Mouse (Mus musculus): ENCODE measurements at regions not wholly inside any gene's neighbourhood (a gene's known extent, or its start where the extent isn't known, plus 50 kb on each side); places are given as distances from the start of the nearest gene placed in this dataset.

DNA sequence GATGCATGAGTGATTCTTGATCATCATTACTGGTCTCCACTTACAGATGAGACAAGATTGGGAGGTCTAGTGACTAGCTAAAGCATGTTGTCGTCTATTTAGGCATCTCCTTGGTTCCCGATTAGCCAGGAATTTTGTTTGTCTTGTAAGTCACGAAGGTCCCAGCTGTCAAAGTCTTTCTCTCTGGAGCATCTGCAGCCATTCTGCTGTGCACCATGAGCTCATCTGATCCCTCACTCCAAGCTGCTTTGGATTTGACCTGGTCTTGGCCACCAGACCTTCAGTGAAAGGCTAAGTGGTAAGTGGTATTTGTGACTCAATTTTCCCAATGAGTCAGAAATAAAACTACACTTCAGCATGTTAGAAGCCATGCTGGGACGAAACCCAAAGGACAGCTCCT, 53.3 kb upstream of the Creb5 start:
- Histone ChIP-seq H3K4me2 (ENCODE audit: low read depth, low read length) (no peak overlapping the region), H3K9me3 (ENCODE audit: control insufficient read depth, low read length) (no peaks in the 10 kb centered on the region), H3K27ac (ENCODE audit: low read length) (no peak overlapping the region), H3K4me1 (ENCODE audit: control insufficient read depth, insufficient read depth, low read length) (no peaks in the 10 kb centered on the region), H3K4me3 (ENCODE audit: low read length) (no peak overlapping the region), H3K36me3 (ENCODE audit: control insufficient read depth, insufficient read depth, low read length) (no peaks in the 10 kb centered on the region), H3K9ac (ENCODE audit: low read depth, low read length) (no peak overlapping the region), H3K27me3 (replicated peaks; ENCODE audit: control insufficient read depth, insufficient read depth, low read length) (no peaks in the 10 kb centered on the region)
- 53% methylated on average over 4 of the region's 4 CpGs for WGBS
- ATAC-seq, result no peak

DNA sequence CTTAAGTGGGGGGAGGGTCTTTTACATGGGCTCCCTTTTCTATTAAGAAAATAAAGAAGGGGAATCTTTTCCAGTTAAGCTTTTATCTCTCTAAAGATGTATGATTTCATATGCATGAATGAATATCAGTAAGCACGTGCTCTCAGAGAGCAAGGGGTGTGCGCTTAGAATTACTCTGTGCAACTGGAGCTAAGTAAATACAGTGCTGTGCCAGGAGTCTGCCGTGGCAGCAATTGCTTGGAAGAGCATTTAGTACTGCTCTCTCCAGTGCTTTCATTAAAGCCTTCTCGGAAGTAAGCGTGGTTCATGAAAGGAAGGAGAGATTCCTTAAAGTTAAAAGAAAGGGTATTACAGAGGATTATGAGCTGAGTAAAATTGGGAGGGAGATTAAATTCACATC, 54.5 kb upstream of the Creb5 start:
- Histone ChIP-seq H3K4me1 (ENCODE audit: control insufficient read depth, insufficient read depth, low read length) (no peaks in the 10 kb centered on the region), H3K9ac (ENCODE audit: low read depth, low read length) (no peak overlapping the region), H3K4me2 (ENCODE audit: low read depth, low read length) (no peak overlapping the region), H3K27ac (ENCODE audit: low read length) (no peak overlapping the region), H3K9me3 (ENCODE audit: control insufficient read depth, low read length) (no peaks in the 10 kb centered on the region), H3K27me3 (replicated peaks; ENCODE audit: control insufficient read depth, insufficient read depth, low read length) (no peaks in the 10 kb centered on the region), H3K4me3 (ENCODE audit: low read length) (no peak overlapping the region), H3K36me3 (ENCODE audit: control insufficient read depth, insufficient read depth, low read length) (no peaks in the 10 kb centered on the region)
- ATAC-seq, result no peak
- 52% methylated on average over 5 of the region's 5 CpGs for WGBS

DNA sequence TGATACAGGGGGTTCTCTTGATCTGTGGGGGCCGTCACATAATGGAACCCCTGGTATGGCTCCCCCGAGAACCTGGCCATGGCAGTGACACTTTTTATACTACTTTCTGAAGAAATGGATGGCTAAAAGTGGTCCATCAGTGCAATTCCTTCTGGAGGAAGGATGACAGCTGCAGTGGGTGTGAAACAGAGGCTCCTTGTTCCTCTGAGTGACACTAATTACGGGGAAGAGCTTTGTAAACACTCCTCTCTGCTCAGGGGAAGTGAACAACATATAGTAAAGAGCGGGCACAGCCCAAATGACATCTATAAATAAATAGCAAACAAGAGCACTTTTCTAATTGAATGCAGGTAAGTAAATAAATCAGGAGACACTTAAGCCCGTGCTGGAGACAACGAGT, 57.7 kb upstream of the Creb5 start:
- ATAC-seq, result no peak
- H3K4me2 ChIP-seq (ENCODE audit: low read depth, low read length), result no peak overlapping the region

DNA sequence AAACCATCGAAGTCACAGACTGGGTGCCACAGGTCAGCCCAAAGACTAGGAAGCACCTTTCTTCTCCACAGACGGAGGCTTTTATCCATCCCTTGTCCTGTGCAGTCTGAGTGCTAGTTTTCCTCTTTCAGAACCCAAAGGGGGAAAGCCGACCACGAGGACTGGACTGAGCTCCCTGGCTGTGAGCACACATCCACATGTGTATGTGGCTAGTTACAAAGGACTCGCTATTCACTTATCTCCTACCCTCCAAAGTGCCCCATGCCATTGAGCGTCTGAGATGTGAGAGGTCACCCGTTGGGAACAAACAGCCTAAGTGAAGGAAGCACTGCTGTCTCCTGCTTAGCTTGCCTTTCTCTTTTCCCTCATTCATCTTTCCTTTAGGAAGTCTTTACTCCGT, 65.0 kb upstream of the Creb5 start:
- 70% methylated on average over 8 of the region's 8 CpGs for WGBS
- H3K9ac ChIP-seq (ENCODE audit: low read depth, low read length), result no peak overlapping the region
- ATAC-seq, result no peak
- no peaks in the 10 kb centered on the region for H3K9me3 ChIP-seq (ENCODE audit: control insufficient read depth, low read length)
- H3K4me1 ChIP-seq (ENCODE audit: control insufficient read depth, insufficient read depth, low read length), result no peaks in the 10 kb centered on the region
- H3K27ac ChIP-seq (ENCODE audit: low read length), result no peak overlapping the region
- H3K4me3 ChIP-seq (ENCODE audit: low read length), result no peak overlapping the region
- no peaks in the 10 kb centered on the region for H3K36me3 ChIP-seq (ENCODE audit: control insufficient read depth, insufficient read depth, low read length)
- no peaks in the 10 kb centered on the region for H3K27me3 ChIP-seq (replicated peaks; ENCODE audit: control insufficient read depth, insufficient read depth, low read length)
- H3K4me2 ChIP-seq (ENCODE audit: low read depth, low read length), result no peak overlapping the region

More for the DNA sequence above, 57.7 kb upstream of the Creb5 start:
- H3K36me3 ChIP-seq (ENCODE audit: control insufficient read depth, insufficient read depth, low read length), result no peaks in the 10 kb centered on the region
- 34% methylated on average over 6 of the region's 6 CpGs for WGBS
- no peaks in the 10 kb centered on the region for H3K4me1 ChIP-seq (ENCODE audit: control insufficient read depth, insufficient read depth, low read length)
- no peaks in the 10 kb centered on the region for H3K9me3 ChIP-seq (ENCODE audit: control insufficient read depth, low read length)
- H3K9ac ChIP-seq (ENCODE audit: low read depth, low read length), result no peak overlapping the region
- no peak overlapping the region for H3K4me3 ChIP-seq (ENCODE audit: low read length)
- H3K27me3 ChIP-seq (replicated peaks; ENCODE audit: control insufficient read depth, insufficient read depth, low read length), result no peaks in the 10 kb centered on the region
- H3K27ac ChIP-seq (ENCODE audit: low read length), result no peak overlapping the region

DNA sequence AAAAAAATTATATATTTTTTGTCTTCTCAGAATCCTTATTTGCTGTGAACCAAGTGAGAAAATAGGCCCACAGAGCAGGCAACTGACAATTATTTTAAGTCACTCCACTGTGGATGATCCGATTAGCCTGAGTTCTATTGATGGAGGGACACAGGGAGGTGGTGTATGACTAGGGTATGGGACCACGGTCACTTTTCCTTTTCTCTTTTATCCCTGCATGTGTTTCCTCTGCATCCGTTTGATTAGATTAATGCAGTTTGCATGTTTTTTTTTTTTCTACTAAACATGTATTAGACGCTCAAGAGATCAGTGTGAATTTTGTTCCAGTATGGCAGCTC, 65.4 kb upstream of the Creb5 start:
- Histone ChIP-seq H3K27ac (ENCODE audit: low read length) (no peak overlapping the region), H3K4me3 (ENCODE audit: low read length) (no peak overlapping the region), H3K27me3 (replicated peaks; ENCODE audit: control insufficient read depth, insufficient read depth, low read length) (no peaks in the 10 kb centered on the region), H3K4me1 (ENCODE audit: control insufficient read depth, insufficient read depth, low read length) (no peaks in the 10 kb centered on the region), H3K9me3 (ENCODE audit: control insufficient read depth, low read length) (no peaks in the 10 kb centered on the region), H3K36me3 (ENCODE audit: control insufficient read depth, insufficient read depth, low read length) (no peaks in the 10 kb centered on the region), H3K9ac (ENCODE audit: low read depth, low read length) (no peak overlapping the region), H3K4me2 (ENCODE audit: low read depth, low read length) (no peak overlapping the region)
- 85% methylated on average over 4 of the region's 4 CpGs for WGBS
- ATAC-seq, result no peak

DNA sequence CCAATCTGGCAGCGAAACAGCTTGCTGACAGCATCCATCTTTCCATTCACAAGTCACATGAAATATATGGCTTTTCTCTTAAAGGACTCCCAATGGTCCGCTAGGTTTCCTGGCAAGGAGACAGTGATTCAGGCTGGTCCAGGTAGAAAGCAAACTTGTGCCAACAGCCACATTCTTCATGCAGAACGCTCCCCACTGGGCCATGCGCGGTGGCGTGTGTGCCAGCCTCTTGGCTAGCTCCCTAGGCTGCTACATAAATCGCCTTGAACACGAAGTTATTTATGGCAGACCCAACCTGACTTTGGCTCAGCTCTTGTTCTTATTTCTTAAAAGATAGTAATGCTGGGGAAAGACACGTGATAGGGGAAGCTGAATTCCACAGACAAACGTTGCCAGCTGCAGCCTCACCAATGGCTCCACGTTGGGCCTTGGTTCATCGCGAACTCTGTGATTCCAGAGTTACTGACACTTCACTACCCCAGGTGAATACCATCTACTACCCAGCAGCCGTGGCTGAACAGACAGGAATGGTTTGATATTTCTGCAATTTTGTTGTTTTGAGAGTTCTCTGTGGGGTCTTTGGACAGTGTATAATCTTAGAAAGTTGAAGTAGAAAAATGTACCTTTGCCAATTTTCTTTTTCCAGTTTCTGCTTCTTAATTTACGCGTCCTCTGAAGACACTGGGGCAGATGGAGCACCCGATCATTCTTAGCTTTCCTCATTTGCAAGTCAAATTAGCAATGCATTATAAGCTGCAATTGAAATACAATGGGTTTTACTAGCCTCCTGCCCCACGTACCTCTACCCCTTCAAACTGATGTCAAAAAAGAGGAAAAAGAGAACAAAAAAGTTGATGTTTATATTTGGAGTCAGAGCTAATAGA, 66.0 kb upstream of the Creb5 start:
- Histone ChIP-seq H3K27ac (ENCODE audit: low read length) (no peak overlapping the region), H3K36me3 (ENCODE audit: control insufficient read depth, insufficient read depth, low read length) (no peaks in the 10 kb centered on the region), H3K4me1 (ENCODE audit: control insufficient read depth, insufficient read depth, low read length) (no peaks in the 10 kb centered on the region), H3K9ac (ENCODE audit: low read depth, low read length) (no peak overlapping the region), H3K4me2 (ENCODE audit: low read depth, low read length) (no peak overlapping the region), H3K9me3 (ENCODE audit: control insufficient read depth, low read length) (no peaks in the 10 kb centered on the region), H3K4me3 (ENCODE audit: low read length) (no peak overlapping the region), H3K27me3 (replicated peaks; ENCODE audit: control insufficient read depth, insufficient read depth, low read length) (no peaks in the 10 kb centered on the region)
- ATAC-seq, result no peak
- 80% methylated on average over 18 of the region's 18 CpGs for WGBS

DNA sequence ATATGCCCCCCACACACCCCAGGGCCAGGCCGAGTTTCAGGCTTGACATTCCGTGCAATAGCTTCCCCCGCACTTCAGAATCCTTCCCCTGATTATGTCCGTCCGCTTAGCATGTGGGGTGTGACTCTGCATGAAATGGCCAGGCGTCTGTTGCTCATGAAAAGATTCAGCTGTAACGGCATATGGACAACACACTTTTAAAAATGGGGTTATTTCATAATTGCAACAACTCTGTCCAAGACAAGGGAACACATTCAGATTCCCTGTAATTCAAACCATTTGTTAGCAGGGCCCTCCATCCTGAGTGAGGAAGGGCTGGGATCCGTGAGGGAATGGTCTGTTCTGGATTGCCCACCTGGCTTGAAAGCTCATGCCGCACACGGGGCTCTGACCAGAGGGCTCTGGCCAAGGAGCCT, 68.2 kb upstream of the Creb5 start:
- H3K4me1 ChIP-seq (ENCODE audit: control insufficient read depth, insufficient read depth, low read length), result no peaks in the 10 kb centered on the region
- H3K36me3 ChIP-seq (ENCODE audit: control insufficient read depth, insufficient read depth, low read length), result no peaks in the 10 kb centered on the region
- 70% methylated on average over 10 of the region's 10 CpGs for WGBS
- no peaks in the 10 kb centered on the region for H3K9me3 ChIP-seq (ENCODE audit: control insufficient read depth, low read length)
- ATAC-seq, result no peak
- H3K4me3 ChIP-seq (ENCODE audit: low read length), result no peak overlapping the region
- no peak overlapping the region for H3K27ac ChIP-seq (ENCODE audit: low read length)
- no peak overlapping the region for H3K4me2 ChIP-seq (ENCODE audit: low read depth, low read length)
- H3K9ac ChIP-seq (ENCODE audit: low read depth, low read length), result no peak overlapping the region
- no peaks in the 10 kb centered on the region for H3K27me3 ChIP-seq (replicated peaks; ENCODE audit: control insufficient read depth, insufficient read depth, low read length)

DNA sequence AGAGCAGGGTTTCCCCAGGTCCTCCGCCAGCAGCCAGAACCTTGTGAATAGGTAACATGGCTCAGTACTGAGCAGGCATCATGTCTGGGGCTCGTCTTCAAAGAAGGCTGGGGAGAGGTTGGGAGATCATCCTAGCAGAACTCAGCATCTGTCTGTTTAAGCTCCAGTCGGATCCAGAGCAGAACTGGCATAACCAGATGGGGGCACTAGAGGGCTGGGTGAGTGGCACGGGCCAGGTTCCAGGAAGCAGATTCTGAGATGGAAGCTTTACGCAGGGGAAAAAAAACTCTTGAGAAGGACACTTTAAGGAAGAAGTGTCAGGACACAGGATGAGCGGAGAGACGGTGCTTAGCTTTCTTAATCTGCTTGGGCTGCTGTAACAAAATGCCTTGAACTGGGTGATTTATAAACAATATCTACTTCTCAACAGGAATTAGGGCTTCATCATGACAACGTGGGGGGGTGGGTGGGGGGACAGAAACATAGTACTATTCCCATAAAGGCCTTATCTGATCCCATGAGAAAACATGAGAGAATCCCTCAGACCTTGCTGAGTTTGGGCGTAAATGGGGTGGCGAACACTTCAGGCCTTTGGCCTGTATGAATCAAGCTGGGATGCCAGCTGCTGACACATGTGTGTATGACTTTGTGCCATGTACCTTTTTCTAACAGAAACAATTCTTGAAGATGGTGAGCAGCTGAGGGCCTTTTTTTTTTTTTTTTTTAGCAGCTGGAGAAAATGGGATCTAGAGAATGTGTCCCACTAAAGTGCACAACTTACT, 69.6 kb upstream of the Creb5 start:
- H3K27me3 ChIP-seq (replicated peaks; ENCODE audit: control insufficient read depth, insufficient read depth, low read length), result no peaks in the 10 kb centered on the region
- no peak overlapping the region for H3K4me3 ChIP-seq (ENCODE audit: low read length)
- 57% methylated on average over 10 of the region's 10 CpGs for WGBS
- H3K36me3 ChIP-seq (ENCODE audit: control insufficient read depth, insufficient read depth, low read length), result no peaks in the 10 kb centered on the region
- no peak overlapping the region for H3K4me2 ChIP-seq (ENCODE audit: low read depth, low read length)
- H3K9me3 ChIP-seq (ENCODE audit: control insufficient read depth, low read length), result no peaks in the 10 kb centered on the region
- ATAC-seq, result no peak
- H3K27ac ChIP-seq (ENCODE audit: low read length), result no peak overlapping the region
- no peak overlapping the region for H3K9ac ChIP-seq (ENCODE audit: low read depth, low read length)
- H3K4me1 ChIP-seq (ENCODE audit: control insufficient read depth, insufficient read depth, low read length), result no peaks in the 10 kb centered on the region

DNA sequence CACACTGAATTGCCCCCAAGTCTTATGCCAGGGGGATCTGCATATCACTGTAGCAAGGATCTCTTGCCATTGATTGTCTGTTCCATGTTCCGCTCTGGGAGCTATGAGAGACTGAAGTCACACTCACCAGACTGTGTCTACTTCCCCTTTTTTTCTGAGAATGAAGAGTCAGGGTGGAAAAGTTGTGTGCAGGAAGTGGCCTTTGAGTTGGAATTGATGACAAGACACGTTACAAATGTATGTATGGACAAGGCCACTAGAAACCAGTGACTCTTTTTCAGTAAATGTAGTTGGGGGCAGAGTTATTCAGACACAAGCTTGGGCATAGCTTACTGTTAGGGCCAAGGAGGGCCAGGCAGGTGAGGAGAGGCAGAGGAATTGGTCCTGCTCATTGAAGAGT, 70.4 kb upstream of the Creb5 start:
- Histone ChIP-seq H3K27me3 (replicated peaks; ENCODE audit: control insufficient read depth, insufficient read depth, low read length) (no peaks in the 10 kb centered on the region), H3K9me3 (ENCODE audit: control insufficient read depth, low read length) (no peaks in the 10 kb centered on the region), H3K27ac (ENCODE audit: low read length) (no peak overlapping the region), H3K9ac (ENCODE audit: low read depth, low read length) (no peak overlapping the region), H3K36me3 (ENCODE audit: control insufficient read depth, insufficient read depth, low read length) (no peaks in the 10 kb centered on the region), H3K4me1 (ENCODE audit: control insufficient read depth, insufficient read depth, low read length) (peaks cover 2% of the 10 kb centered on the region; the same call in 1 of the 2 replicates), H3K4me3 (ENCODE audit: low read length) (no peak overlapping the region), H3K4me2 (ENCODE audit: low read depth, low read length) (no peak overlapping the region)
- WGBS, result 69% methylated on average over 2 of the region's 2 CpGs
- no peak for ATAC-seq
